Mouse (Mus musculus) T-helper 2 cell (primary cell): ENCODE measurements at regions not wholly inside any gene's neighbourhood (a gene's known extent, or its start where the extent isn't known, plus 50 kb on each side); places are given as distances from the start of the nearest gene placed in this dataset.

Experiments
- in situ Hi-C: fragments of 300-600 bp; cut with MboI, MseI; formaldehyde crosslinking; loops from one replicate; pipeline ENCODE4 v1.15.1; 2025; ENCODE audit warnings: high pct_unique_total_duplicates

DNA sequence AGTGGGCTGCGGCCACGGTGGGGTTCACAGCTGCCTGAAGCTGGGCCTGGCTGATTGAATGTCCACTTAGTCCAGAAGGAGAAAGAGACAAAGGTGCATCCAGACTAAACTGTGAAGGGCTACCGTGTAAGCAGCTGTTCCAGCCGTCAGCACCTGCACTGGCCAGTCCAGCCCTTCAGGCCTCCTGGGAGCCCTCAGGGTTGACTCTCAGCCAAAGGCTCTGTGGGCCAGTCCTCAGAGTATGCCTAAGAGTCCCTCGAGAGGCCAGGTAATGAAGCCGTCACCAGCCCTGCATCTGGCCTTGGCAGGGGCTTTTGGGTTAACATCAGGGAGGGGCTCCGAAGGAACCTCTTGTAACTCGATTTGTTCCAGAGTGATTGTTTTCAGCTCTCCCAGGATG lies 187.4 kb downstream of the Gpd2 start:
- in situ Hi-C loops: loop anchor here (10.0 kb wide), 1 partner anchor 850 kb away; no protein-coding TSS in a partner anchor

DNA sequence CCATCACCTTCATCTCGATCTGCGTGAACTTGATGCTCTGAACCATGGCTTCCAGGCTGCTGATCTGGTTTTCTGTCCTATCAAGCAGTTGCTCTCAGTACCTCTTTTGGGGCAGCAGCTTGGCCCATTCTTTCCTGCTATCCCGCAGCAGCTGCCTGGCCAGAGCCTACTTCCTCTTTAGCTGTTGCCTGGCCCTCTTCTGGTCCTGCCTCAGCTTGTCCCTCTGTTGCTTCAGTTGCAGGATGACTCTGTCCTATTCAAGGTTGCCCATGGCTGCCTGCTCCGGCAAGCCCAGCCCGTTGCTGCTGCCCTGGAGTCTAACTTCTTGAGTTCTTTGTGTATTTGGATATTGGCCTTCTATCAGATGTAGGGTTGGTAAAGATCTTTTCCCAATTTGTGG lies 188.0 kb downstream of the Gpd2 start:
- in situ Hi-C loops: loop anchor here (10.0 kb wide), 1 partner anchor 849 kb away; no protein-coding TSS in a partner anchor

DNA sequence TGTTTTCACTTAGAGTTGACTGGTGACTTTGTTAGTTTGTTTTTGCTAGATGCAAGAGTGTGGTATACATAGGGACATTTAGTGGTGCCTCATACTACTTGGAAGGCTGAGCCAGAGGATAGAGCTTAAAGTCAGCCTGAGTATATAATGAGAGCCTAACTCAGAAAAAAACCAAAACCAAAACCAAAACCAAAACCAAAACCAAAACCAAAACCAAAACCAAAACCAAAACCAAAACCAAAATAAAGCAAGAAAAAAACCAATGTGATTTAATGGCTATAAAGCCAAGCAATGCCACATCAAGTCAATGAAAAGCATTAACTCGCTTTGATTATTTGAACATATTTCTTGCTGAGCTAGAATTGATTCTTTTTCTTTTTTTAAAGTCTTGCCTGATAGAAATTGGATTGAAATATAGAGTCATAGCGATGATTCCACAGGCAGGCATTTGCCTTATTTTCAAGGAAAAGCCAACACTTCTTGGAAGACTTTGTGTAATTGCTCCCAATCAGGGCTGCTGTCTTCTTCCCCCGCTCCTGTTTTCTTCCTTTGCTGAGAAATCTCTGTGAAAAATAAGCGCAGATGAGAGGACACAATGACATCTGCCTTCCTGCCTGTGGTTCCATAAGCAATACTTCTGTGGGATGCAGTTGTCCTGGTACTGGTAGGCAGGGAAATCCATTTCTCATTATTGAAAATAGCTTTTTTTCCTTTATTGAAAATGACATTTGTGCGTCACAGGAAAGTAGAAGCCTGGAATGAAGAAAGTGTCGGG lies 213.7 kb downstream of the Gpd2 start:
- in situ Hi-C loops: no loop called here

DNA sequence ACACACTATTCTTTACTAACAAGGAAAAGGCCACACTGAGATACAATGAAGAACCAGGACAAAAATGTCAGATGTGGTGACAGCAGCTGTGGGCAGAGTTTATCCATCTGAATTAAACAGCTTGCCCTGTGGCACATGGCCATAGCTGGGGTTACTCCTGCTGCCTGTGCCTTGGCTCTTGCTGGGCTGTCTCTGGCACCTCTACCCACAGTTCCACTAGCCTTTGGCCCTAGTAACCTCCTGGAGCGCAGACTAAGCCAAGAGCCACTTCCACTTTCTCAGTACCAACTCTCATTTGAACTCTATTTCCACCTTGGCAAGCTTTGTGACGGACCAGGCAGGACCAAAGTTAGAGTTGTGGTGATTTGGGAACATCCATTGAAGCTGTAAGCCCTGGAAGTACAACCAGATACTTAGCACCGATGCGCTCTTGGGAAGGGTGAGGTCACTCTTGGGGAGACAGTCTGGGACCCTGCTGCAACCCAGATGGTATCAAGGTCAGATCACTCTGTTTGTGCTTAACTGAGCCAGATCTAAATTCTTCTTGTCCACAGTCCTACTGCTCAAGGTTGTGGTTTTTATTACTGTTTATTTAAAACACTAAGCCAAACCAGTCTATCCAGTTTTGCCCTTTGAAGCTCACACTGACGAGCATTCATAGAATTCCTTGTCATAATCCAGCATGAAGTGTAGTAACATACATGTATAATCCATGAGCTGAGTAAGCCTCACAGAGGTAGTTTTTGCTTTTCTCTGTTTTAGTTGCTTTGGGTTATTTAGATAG lies 216.7 kb downstream of the Gpd2 start:
- in situ Hi-C loops: no loop called here

DNA sequence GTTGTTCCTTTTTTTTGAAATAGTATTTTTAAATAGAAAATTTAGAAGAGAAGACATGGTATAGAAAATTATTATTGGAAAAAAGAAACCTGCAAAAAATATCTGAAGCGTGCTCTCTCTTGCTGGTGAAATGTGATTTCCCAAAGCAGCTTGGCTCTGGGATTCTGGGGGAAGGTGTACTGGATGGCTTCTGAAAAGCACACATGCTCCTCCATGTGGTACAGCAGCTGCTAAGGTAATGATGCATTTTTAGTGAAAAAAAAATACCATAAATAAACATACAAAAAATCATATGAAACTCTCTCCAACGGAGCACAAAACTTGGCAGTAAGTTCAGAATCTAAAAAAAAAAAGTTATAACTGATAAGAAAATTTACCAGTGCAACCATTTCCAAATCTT lies 222.5 kb downstream of the Gpd2 start:
- in situ Hi-C loops: no loop called here

DNA sequence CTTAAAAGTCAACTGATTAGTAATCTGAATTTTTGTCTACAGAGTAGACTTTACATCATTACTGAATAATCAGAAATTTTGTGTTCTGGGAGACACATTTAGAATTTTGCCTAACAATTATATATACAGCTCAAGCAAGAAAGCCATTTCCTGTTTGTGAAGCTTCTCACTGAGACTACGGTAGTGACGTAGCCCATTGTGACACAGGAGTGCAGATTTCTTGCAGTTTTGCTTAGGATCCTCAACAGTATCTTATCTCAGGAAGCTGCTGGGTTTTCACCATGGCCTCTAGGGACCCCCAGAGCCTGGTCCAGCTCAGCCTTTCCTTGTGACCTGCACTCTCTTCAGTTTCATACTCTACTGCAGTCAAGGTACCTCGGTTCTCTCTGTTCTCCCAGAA lies 236.4 kb downstream of the Gpd2 start:
- in situ Hi-C loops: no loop called here

DNA sequence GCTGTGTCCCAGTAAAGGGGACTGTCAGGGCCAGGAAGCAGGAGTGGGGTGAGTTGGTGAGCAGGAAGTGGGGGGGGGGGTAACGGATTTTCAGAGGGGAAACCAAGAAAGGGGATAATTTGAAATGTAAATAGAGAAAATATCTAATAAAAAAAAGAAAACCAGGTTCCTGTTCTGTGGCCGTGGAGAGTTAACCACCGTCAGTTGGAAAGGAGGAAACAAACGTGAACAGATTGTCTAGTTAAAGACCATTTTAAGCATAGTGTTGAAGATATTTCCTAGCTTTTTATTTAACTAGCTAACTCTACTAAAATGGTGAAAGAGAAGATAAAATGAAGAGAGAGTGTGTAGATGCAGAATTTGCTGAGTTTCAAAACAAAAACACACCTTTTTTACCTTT lies 254.7 kb downstream of the Gpd2 start:
- in situ Hi-C loops: no loop called here

DNA sequence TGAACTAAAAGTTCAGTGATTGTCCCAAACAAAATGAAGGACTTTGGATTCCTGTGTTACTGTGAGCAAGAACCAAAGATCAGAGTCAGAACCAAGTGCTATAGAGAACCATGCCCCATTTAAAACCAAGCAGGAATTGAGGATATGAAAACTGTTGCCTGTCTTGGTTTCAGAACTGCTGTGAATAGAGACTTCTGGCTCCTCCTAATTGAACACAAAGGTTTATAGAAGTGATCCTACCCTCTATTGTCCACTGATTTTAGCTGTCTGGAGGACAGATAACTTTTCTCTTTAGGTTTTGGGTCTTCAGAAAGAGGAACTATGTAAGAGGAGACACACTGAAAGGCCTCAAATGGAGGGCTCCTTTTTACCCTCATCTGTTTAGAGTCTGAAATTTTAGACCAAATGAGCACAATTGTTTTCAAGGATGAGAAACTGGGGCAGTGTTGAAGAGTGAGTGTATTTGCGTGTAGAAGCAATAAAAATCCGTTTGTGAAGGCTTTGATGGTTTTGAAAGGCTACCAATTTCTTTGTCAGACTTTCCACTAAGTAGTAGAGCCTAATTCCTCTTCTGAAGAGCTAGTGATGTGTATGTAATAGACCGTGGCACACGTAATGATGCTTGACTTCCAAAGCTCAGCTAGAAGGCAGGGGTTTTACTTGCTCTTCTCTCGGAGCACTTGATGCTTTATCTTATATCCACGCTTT lies 255.6 kb downstream of the Gpd2 start:
- in situ Hi-C loops: no loop called here

DNA sequence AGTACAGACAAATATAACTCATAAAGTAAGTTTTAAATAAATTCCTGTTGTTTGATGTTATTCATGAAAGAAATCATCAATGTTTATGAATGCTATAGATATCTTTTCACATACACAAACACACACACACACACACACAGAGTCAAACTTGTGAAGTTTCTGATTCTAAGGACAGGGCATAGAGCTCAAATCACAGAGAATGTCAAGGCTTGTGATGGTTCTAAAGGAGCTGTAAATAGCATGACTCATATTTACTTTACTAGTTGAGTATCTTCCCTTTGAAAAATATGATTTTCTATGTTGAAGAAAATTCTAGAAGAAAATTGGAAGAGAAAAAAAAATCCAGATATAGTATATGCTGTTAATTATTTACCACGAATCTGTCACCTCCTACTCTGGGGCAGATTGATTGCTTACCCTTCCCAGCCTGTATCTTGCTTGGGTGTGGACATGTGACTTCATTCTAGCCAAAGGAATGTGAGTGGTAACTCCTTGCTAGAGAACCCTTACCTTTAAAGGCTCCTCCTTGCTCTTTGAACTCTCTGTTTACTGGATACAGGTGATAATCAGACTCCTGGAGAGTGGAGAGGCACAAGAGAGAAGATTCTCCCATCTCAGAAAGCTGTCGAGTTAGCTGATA lies 259.0 kb downstream of the Gpd2 start:
- in situ Hi-C loops: no loop called here

DNA sequence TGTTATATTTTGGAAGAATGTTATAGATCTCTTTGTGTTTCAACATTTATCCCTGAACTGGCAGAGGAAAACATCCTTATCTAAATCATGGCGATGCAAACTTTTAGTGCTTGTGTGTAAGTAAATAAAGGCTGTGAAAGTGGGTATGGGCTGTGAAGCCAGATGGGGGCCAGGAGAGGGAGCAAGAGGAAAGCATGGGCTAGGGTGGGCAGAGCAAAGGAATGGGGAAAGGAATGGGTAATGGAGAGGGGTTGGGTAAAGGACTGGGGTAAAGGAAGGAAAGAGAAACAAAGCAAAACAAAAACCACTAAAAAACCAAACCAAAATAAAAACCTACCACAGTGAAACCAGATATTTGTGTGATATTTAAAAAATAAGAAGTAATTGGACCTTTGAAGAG lies 260.5 kb downstream of the Gpd2 start:
- in situ Hi-C loops: no loop called here

DNA sequence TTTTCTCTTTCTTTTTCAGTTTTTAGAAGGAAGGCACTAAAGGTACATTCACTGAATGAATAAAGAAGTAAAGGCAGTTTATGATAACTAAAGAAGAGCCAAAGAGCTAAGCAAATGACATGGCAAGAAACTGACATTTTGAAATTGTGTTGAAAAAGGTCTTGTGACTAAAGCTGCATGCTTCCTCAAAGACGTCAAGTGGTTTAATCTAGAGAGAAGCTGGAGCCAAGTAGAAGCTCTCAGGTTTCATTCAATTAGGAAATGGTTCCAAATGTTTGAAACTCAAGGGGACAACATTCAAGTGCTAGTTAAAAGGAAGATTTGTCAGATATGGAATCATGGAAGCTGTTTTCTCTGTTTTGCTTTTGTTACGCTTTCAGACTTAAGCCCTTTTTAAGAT lies 267.2 kb downstream of the Gpd2 start:
- in situ Hi-C loops: no loop called here

DNA sequence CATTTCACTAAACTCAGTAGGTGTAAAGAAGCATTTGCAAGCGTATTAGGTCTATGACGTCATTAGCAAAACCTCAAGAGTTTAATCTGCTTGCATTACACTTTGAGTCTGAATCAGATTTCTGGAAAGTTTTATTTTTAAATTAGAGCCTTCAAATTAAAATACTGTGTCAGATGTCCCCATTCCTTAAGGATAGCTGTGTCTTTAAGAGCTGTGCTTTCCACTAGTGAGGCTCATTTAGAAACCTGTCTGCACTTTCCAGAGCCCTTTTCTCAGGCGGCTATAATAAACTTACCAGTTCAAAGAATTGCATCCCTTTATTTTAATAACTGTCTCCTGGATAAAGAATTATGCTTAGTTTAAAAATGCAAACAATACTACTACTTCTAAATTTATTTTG lies 285.0 kb downstream of the Gpd2 start:
- in situ Hi-C loops: no loop called here

DNA sequence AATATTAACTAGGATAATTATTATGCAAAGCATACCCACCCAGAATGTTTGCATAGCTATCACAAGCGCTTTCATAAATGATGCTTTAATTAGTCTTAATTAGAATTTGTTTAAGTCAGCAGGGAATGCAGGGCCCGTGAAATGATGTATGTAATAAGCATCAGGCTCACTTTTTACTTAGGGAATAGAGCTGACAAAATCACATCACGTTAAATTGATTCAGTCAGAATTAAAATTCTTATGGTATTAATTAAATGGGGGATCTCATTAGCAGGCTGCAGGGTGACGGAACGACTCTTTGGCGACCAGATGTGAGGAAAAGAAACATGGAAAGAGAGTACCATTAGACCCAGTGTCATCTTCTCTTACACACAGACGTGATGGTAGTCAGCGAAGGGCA lies 285.5 kb downstream of the Gpd2 start:
- in situ Hi-C loops: no loop called here

DNA sequence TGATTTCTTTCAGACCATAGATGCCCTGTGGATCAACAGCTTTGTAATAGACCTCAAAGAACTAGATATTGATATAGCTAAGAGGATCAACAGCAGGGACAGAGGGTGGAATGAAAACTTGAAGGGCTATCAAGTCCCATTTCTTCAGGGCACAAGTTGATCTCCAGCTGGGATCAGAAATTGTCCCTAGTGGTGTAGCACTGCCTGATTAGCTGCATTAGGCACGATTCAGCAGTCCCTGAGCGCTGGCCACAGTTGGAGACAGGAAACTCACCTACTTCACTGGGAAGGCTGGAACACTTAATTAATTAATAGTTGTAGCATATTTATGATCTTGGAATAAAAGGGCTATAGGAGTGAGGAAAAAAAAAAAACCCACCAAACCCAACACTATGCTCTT lies 290.5 kb downstream of the Gpd2 start:
- in situ Hi-C loops: no loop called here

DNA sequence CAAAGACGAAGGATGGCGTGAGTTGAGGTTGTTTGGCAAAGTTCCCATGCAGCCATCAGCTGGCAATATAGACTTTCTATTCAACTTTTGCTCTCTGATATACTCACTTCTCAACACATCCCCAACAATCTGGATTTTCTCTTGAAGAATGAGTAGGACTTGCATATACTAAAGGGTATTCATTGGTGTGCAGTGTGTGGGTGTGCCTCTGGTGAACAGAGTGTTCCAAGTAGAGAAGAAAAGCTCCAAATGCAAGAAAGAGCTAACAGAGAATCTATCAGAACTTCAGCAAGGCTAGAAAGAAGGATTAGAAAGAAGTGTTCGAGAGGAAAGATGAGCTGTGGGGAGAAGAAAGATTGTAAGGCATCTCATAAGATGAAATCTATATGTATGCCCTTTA lies 302.4 kb downstream of the Gpd2 start:
- in situ Hi-C loops: no loop called here

DNA sequence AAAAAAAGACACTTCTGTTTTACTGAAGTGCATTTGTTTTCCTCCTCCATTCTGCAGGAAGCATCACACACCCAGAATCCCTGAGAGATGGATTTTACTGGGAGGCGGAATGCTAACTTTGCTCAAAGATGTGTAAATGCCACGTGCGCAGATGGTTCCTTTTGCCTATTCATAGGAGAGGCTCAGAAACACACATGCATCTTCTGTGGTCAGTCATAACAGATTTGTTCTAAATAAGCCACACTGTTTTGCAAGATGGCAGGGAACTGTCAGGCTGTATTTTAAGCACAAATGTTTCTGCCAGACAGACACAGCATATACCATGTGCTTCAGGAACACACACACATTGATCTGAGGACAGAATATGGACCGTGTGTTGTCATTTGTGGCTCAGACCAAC lies 327.8 kb downstream of the Gpd2 start:
- in situ Hi-C loops: no loop called here

DNA sequence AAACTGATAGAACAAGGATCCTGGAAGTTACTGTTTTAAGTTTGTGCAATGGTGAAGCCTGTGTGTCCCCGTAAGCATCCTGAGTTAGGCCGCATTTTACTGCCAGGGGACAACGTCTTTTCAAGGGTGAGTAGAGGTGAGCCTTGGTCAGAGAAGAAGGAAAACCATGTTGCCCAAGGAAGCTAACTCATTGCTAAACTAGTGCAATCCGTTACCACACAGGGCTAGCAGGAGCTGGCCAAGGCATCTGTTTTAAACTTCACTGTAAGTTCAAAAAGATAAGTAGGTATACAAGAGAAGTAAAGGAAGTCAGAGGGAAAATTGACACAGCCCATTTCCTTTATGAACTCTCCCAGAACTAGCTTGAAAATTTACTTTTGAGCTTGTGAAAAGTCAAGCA lies 328.7 kb downstream of the Gpd2 start:
- in situ Hi-C loops: no loop called here

DNA sequence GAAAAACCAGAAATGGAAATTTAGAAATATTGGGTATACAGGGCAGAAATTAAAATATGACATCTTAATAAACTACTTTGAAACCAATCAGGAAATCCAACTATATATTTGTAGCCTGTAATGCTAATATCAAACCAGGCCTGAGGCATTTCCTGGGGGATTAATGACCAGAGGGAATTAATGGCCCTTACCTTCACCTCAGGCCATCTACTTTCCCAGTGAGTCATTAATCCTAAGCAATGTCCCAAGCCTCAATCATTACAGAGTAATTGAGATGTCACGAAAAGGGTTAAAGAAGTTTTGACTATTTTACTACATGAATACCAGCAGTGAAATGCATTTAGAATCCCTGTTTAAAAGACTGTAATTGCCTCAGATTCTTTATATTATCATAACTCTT lies 329.7 kb downstream of the Gpd2 start:
- in situ Hi-C loops: no loop called here

DNA sequence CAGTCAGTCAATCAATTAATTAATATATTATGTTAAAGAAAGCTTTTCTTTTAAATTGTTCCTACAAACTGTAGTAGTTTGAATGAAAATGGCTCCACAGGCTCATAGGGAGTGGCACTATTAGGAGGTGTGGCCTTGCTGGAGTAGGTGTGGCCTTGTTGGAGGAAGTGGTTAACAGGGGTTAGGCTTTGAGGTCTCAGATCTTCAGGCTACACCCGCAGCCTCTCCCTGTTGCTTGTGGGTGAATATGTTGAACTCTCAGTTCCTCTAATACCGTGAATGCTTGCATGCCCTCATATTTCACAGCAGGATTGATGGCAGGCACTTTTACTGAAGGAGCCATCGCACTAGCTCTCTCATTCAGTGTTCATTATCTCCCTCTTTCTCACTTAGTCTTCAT lies 349.6 kb downstream of the Gpd2 start:
- in situ Hi-C loops: no loop called here

DNA sequence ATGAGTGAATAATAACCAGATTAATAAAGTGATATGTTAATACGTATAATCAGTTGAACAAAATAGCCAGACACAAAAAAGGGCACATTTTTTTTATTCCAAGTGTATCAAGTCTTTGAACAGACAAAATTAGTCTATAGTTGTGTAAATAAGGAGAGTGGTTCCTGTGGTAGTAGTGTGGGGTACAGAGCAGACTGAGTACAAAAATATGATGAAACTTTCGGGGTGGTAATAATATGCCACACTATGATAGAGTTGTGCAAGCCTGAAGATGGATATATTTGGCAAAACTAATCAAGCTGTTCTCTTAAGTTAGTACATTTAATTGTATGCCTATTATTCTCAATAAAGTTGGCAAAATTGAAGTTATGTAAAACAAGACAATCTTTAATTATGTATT lies 356.1 kb downstream of the Gpd2 start:
- in situ Hi-C loops: no loop called here

DNA sequence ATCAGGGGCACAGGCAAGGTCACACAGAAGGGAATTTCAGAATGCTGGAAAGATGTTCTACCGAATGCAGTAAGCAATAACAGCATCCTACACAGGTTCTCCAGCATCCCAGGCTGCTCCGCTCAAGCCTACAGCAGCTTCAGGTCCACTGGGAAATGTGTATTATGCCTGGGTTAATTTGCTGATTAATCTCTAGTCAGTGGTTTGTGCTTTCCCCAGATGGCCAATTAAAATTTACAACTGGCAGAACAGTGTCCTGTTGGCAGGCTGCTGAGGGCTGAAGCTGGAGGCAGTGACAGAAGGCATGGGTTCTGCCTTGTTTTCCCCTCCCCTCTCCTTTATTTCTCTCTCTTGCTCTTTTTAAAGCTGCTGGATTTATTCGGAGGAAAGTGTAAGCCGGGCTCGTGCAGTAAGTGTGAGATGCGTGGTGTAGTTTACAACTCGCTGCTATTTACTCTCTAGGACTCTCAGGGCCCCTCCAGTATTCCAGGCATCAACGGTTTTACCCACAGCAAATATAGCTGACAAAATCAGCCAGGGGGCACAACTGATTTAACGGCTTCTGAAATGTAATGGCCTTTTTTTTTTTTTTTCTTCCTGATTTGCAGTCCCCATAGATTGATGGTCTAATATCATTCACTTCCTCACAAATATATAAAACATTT lies 360.4 kb downstream of the Gpd2 start:
- in situ Hi-C loops: no loop called here

DNA sequence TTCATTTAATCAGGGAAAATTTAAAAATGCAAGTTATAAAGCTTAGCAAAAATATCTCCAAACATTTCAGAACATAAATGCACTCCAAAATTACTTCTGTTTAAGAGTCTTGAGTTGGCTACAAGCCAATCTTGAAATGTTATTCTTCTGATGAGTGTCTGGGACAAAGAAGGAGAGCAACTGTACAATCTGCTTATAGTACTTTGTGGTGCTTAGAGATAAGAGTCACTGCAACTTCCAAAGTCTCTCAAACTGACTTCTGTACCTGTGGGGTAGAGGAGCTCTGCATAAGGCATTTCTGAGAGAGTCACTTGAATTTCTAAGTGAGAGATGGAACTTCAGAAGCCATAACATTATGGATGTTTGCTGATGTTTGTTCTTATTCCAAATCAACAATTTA lies 374.2 kb downstream of the Gpd2 start:
- in situ Hi-C loops: no loop called here
